Mouse (Mus musculus): ENCODE measurements around the gene Plod3. TPM values are rescaled to one million over a fixed set of nuclear protein-coding genes. Genes with fewer than 3 reads are reported as not detected.

The Plod3 gene
- polyA plus RNA-seq, 1 experiment, result not detected

- no peak for TF ChIP-seq CTCF (IDR thresholded peaks at IDR 0.05; ENCODE audit: insufficient read depth, low read depth, low read length)
- no peak for TF ChIP-seq POLR2A (IDR thresholded peaks at IDR 0.05; ENCODE audit: insufficient read depth, low read depth, low read length)
- peaks cover 17% of the 10 kb centered on the region for H3K4me1 ChIP-seq (ENCODE audit: control insufficient read depth, insufficient read depth, low read length)
- 96% methylated on average over 10 of the region's 10 CpGs for WGBS
- no peak overlapping the region for H3K27ac ChIP-seq (ENCODE audit: insufficient read depth, low read depth, low read length)
- no peak overlapping the region for H3K4me3 ChIP-seq (ENCODE audit: insufficient read depth, low read depth, low read length)
These were observed 52.6 kb downstream of the Plod3 start for GRCm38 (mm10) chr5:137039453-137039852.

GRCm38 (mm10) chr5:137041442-137041841, 54.6 kb downstream of the Plod3 start:
- 88% methylated on average over 10 of the region's 10 CpGs for WGBS
- TF ChIP-seq POLR2A (IDR thresholded peaks at IDR 0.05; ENCODE audit: insufficient read depth, low read depth, low read length) (no peak), CTCF (IDR thresholded peaks at IDR 0.05; ENCODE audit: insufficient read depth, low read depth, low read length) (no peak)
- H3K4me3 ChIP-seq (ENCODE audit: insufficient read depth, low read depth, low read length), result no peak overlapping the region

GRCm38 (mm10) chr5:137043997-137044396, 57.2 kb downstream of the Plod3 start:
- no peak for TF ChIP-seq CTCF (IDR thresholded peaks at IDR 0.05; ENCODE audit: insufficient read depth, low read depth, low read length)
- TF ChIP-seq POLR2A (IDR thresholded peaks at IDR 0.05; ENCODE audit: insufficient read depth, low read depth, low read length), result no peak
- peaks cover 7% of the 10 kb centered on the region for H3K4me1 ChIP-seq (ENCODE audit: control insufficient read depth, insufficient read depth, low read length)
- no peak overlapping the region for H3K4me3 ChIP-seq (ENCODE audit: insufficient read depth, low read depth, low read length)
- 97% methylated on average over 7 of the region's 7 CpGs for WGBS
- no peak overlapping the region for H3K27ac ChIP-seq (ENCODE audit: insufficient read depth, low read depth, low read length)

More at GRCm38 (mm10) chr5:137041442-137041841, 54.6 kb downstream of the Plod3 start:
- Histone ChIP-seq H3K27ac (ENCODE audit: insufficient read depth, low read depth, low read length) (no peak overlapping the region), H3K4me1 (ENCODE audit: control insufficient read depth, insufficient read depth, low read length) (peaks cover 10% of the 10 kb centered on the region)

GRCm38 (mm10) chr5:137045402-137046323, 58.8 kb downstream of the Plod3 start, which contains the start of gene Ap1s1:
Ap1s1 (minus strand) TSS chr5:137046135.
- Histone ChIP-seq H3K4me1 (ENCODE audit: control insufficient read depth, insufficient read depth, low read length) (peaks cover 12% of the 10 kb centered on the region), H3K4me3 (ENCODE audit: insufficient read depth, low read depth, low read length) (peak within 1 kb of the TSS; percentile 67), H3K27ac (ENCODE audit: insufficient read depth, low read depth, low read length) (peak within 1 kb of the TSS; percentile 79)
- WGBS, result under 1% methylated on average over 48 of the region's 48 CpGs
- no peak for TF ChIP-seq CTCF (IDR thresholded peaks at IDR 0.05; ENCODE audit: insufficient read depth, low read depth, low read length)
- TF ChIP-seq POLR2A (IDR thresholded peaks at IDR 0.05; ENCODE audit: insufficient read depth, low read depth, low read length), result peak; percentile 33; the same call in 1 of the 2 replicates

Other genes starting within 250 kb of the Plod3 start
- not detected in 2 replicates for gene Col26a1, start 103.8 kb upstream of the Plod3 start, polyA plus RNA-seq (2012; ENCODE audit: insufficient read depth, insufficient read length, low replicate concordance, missing spikeins)
- gene Ift22, start 78.9 kb upstream of the Plod3 start, polyA plus RNA-seq (2012; ENCODE audit: insufficient read depth, insufficient read length, low replicate concordance, missing spikeins), result not detected in 2 replicates
- not detected in 2 replicates for gene Fis1, start 33.7 kb upstream of the Plod3 start, polyA plus RNA-seq (2012; ENCODE audit: insufficient read depth, insufficient read length, low replicate concordance, missing spikeins)
- not detected in 2 replicates for gene Cldn15, start 20.4 kb upstream of the Plod3 start, polyA plus RNA-seq (2012; ENCODE audit: insufficient read depth, insufficient read length, low replicate concordance, missing spikeins)
- not detected in 2 replicates for gene Znhit1, start 1.0 kb downstream of the Plod3 start, polyA plus RNA-seq (2012; ENCODE audit: insufficient read depth, insufficient read length, low replicate concordance, missing spikeins)
- gene Vgf, start 39.4 kb downstream of the Plod3 start, polyA plus RNA-seq (2012; ENCODE audit: insufficient read depth, insufficient read length, low replicate concordance, missing spikeins), result not detected in 2 replicates
- not detected in 2 replicates for gene Ap1s1, start 59.1 kb downstream of the Plod3 start, polyA plus RNA-seq (2012; ENCODE audit: insufficient read depth, insufficient read length, low replicate concordance, missing spikeins)
- not detected in 2 replicates for gene Serpine1, start 85.2 kb downstream of the Plod3 start, polyA plus RNA-seq (2012; ENCODE audit: insufficient read depth, insufficient read length, low replicate concordance, missing spikeins)
- 43.5 TPM in 1 of 2 replicates, not detected in the other for gene Trim56, start 129.2 kb downstream of the Plod3 start, polyA plus RNA-seq (2012; ENCODE audit: insufficient read depth, insufficient read length, low replicate concordance, missing spikeins)
- gene Muc3, start 162.3 kb downstream of the Plod3 start, polyA plus RNA-seq (2012; ENCODE audit: insufficient read depth, insufficient read length, low replicate concordance, missing spikeins), result not detected in 2 replicates
- gene Muc3a, start 225.4 kb downstream of the Plod3 start, polyA plus RNA-seq (2012; ENCODE audit: insufficient read depth, insufficient read length, low replicate concordance, missing spikeins), result not detected in 2 replicates